In the genomic region with DNA sequence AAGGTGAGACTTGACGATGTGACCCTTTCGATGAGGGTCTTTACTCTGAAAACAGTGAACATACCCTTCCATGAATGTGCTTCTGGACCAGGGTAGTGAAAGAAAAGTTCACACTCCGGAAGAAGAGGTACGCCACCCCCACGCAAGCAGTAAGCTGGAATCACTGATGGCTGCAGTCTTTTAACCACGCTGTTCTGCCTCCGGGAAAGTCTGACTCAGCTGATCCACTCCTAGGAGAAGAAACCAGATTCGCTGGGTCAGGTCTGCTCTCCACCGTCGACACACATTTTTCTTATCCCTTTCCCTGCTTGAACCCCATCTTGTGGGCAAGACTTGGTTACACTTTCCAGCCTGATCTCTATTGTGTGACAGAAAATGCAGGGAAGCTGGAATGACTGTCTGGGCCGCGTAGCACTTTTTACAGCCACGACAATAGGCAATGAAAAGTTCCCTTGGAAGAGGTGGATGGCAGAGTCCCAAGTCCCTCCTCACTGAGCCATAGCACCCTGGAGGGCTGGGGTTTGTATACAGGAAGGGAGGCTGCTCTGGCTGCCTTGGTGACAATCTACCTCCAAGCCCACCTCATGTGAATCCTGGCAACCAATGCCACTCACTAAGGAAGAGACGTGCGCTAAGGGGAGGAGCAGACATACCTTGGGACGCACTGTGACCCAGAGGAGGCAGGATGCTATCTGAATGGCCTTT, we compare ENCODE assay signal across 8 mouse cellular contexts.
DNase-seq lines count a peak whose midpoint lies in the region; ATAC-seq lines count a peak whose summit lies in the region.

No protein-coding gene starts in this region.

- H3K4me1 ChIP-seq in kidney, embryonic 16.5 days (ENCODE audit: insufficient read depth, low read length), result peaks cover 8% of the 10 kb centered on the region

- H3K9me3 ChIP-seq in kidney, embryonic 16.5 days (ENCODE audit: low read length), result no peaks in the 10 kb centered on the region

- H3K9ac ChIP-seq in kidney, embryonic 16.5 days (replicated peaks; ENCODE audit: low read length), result no peak overlapping the region

- no peaks in the 10 kb centered on the region for H3K36me3 ChIP-seq in kidney, embryonic 16.5 days (ENCODE audit: insufficient read depth, low read length)

- peak overlapping the region; percentile 27 for H3K4me2 ChIP-seq in kidney, embryonic 16.5 days (replicated peaks; ENCODE audit: low read depth, low read length)

- 37% methylated on average over 16 of the region's 16 CpGs for WGBS in kidney, embryonic 16.5 days

- H3K27ac ChIP-seq in kidney, embryonic 16.5 days (ENCODE audit: low read length), result no peak overlapping the region

- peak; percentile 12 to 22 for DNase-seq in cerebellum, postnatal 10 days
- DNase-seq in cerebellum, postnatal 36 days, result no peak
- peak; percentile 9 for DNase-seq in ovary, postnatal 14 days (ENCODE audit: low spot score)
- no peak for DNase-seq in ovary, adult 18-20 months (ENCODE audit: low spot score)
- DNase-seq in right cerebral cortex, adult 2 months (ENCODE audit: low spot score in 2 of 2), result peak; percentile 60 to 64
- no peak for DNase-seq in spleen, adult 12 weeks (ENCODE audit: low spot score)
- no peak for DNase-seq in thymus, postnatal 25 days

- H3K4me3 ChIP-seq in kidney, embryonic 16.5 days (ENCODE audit: low read length), result no peak overlapping the region

- H3K27me3 ChIP-seq in kidney, embryonic 16.5 days (ENCODE audit: insufficient read depth, low read length), result no peaks in the 10 kb centered on the region

- ATAC-seq in kidney, embryonic 16.5 days (ENCODE audit: low FRiP score, low TSS enrichment), result peak; percentile 46; the same call in 1 of the 2 replicates

Comparison
In these comparisons a context has a peak if more than half of its experiments do, and no peak if none do; other contexts are left out.
1. DNase-seq: peak in cerebellum, postnatal 10 days (2 of 2), ovary, postnatal 14 days (single experiment) and right cerebral cortex, adult 2 months (2 of 2); none in cerebellum, postnatal 36 days (0 of 2), ovary, adult 18-20 months (single experiment), spleen, adult 12 weeks (single experiment) and thymus, postnatal 25 days (single experiment).